Mouse (Mus musculus) E14TG2a.4 (cell line): ENCODE measurements around the gene Map3k13.

Experiments
- H3K27me3 ChIP-seq: 2 replicates; pipeline ENCODE4 v1.6.1; 2014; ENCODE audit warnings: low read length, control low read depth; ENCODE audit not compliant: insufficient read depth
- H3K36me3 ChIP-seq: 2 replicates; pipeline ENCODE4 v1.6.1; 2014; ENCODE audit warnings: low read length, control low read depth; ENCODE audit not compliant: insufficient read depth
- H3K4me1 ChIP-seq: replicated peaks from 2 replicates; pipeline ENCODE4 v1.6.1; 2014; ENCODE audit warnings: low read depth, low read length, control low read depth
- H3K4me3 ChIP-seq: replicated peaks from 2 replicates; pipeline ENCODE4 v1.5.1; 2014; ENCODE audit warnings: mild to moderate bottlenecking, low read length
- H3K9me3 ChIP-seq: 2 replicates; pipeline ENCODE4 v1.6.1; 2014; ENCODE audit warnings: low read length, control low read depth
- CTCF ChIP-seq: conservative IDR thresholded peaks from 2 replicates; pipeline ENCODE4 v1.5.1; 2014; ENCODE audit warnings: low read length
- NANOG ChIP-seq: IDR thresholded peaks from 2 replicates; pipeline ENCODE4 v1.6.1; 2014; ENCODE audit warnings: borderline replicate concordance, low read length, mixed read lengths
- POU5F1 ChIP-seq: IDR thresholded peaks from 2 replicates; pipeline ENCODE4 v1.6.1; 2014; ENCODE audit warnings: low read length, borderline replicate concordance

The Map3k13 gene

GRCm38 (mm10) chr16:21818629-21819028 is 24.5 kb downstream of the Map3k13 start:
- TF ChIP-seq CTCF (no peak), NANOG (no peak), POU5F1 (no peak)
- Histone ChIP-seq H3K27me3 (no peaks in the 10 kb centered on the region), H3K4me1 (peaks cover 10% of the 10 kb centered on the region), H3K36me3 (no peaks in the 10 kb centered on the region), H3K4me3 (no peak overlapping the region), H3K9me3 (no peaks in the 10 kb centered on the region)

- Histone ChIP-seq H3K4me3 (no peak overlapping the region), H3K9me3 (no peaks in the 10 kb centered on the region), H3K4me1 (peaks cover 7% of the 10 kb centered on the region), H3K36me3 (no peaks in the 10 kb centered on the region), H3K27me3 (no peaks in the 10 kb centered on the region)
- TF ChIP-seq POU5F1 (no peak), CTCF (no peak), NANOG (no peak)
These were observed 31.5 kb downstream of the Map3k13 start for GRCm38 (mm10) chr16:21825612-21826031.

GRCm38 (mm10) chr16:21827153-21827552 is 33.0 kb downstream of the Map3k13 start:
- TF ChIP-seq POU5F1 (no peak), CTCF (no peak), NANOG (no peak)
- H3K4me3 ChIP-seq, result no peak overlapping the region
- no peaks in the 10 kb centered on the region for H3K36me3 ChIP-seq

GRCm38 (mm10) chr16:21827581-21827980 is 33.4 kb downstream of the Map3k13 start:
- no peaks in the 10 kb centered on the region for H3K36me3 ChIP-seq
- no peaks in the 10 kb centered on the region for H3K27me3 ChIP-seq
- H3K4me3 ChIP-seq, result no peak overlapping the region
- no peaks in the 10 kb centered on the region for H3K9me3 ChIP-seq
- H3K4me1 ChIP-seq, result peaks cover 11% of the 10 kb centered on the region
- TF ChIP-seq POU5F1, result no peak

More at GRCm38 (mm10) chr16:21827153-21827552, 33.0 kb downstream of the Map3k13 start:
- H3K27me3 ChIP-seq, result no peaks in the 10 kb centered on the region
- no peaks in the 10 kb centered on the region for H3K9me3 ChIP-seq
- peaks cover 11% of the 10 kb centered on the region for H3K4me1 ChIP-seq

GRCm38 (mm10) chr16:21829711-21830110 is 35.6 kb downstream of the Map3k13 start:
- Histone ChIP-seq H3K4me3 (no peak overlapping the region), H3K36me3 (no peaks in the 10 kb centered on the region), H3K9me3 (no peaks in the 10 kb centered on the region), H3K4me1 (peaks cover 11% of the 10 kb centered on the region), H3K27me3 (no peaks in the 10 kb centered on the region)
- TF ChIP-seq POU5F1 (no peak), NANOG (no peak), CTCF (no peak)

DNA sequence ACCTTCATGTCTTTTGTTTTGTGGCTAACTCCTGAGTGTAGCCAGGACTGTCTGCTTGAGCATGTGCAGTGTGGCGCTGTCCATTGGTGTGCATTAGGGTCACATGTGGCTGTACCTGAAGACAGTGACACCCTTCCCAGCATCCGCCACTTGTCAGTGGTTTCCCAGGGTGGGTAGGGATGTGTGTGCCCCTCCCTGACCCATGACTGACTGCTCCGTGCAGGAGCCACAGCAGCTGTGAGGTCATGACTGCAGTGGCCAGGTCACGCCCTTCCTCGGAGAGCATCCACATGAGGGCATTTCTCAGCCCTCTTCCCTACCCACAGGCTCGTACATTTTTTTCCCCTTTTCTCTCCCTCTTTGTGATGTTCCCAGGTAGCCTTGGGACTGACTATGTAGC is 36.6 kb downstream of the Map3k13 start:
- no peaks in the 10 kb centered on the region for H3K27me3 ChIP-seq
- no peaks in the 10 kb centered on the region for H3K9me3 ChIP-seq
- H3K4me1 ChIP-seq, result peaks cover 15% of the 10 kb centered on the region
- H3K36me3 ChIP-seq, result no peaks in the 10 kb centered on the region
- TF ChIP-seq POU5F1 (no peak), CTCF (no peak), NANOG (no peak)
- H3K4me3 ChIP-seq, result no peak overlapping the region

- no peaks in the 10 kb centered on the region for H3K36me3 ChIP-seq
- no peak overlapping the region for H3K4me3 ChIP-seq
- no peaks in the 10 kb centered on the region for H3K9me3 ChIP-seq
- H3K4me1 ChIP-seq, result peaks cover 14% of the 10 kb centered on the region
- no peaks in the 10 kb centered on the region for H3K27me3 ChIP-seq
- TF ChIP-seq POU5F1, result no peak
- TF ChIP-seq NANOG, result no peak
- TF ChIP-seq CTCF, result no peak
These were observed 37.6 kb downstream of the Map3k13 start for GRCm38 (mm10) chr16:21831764-21832163.

DNA sequence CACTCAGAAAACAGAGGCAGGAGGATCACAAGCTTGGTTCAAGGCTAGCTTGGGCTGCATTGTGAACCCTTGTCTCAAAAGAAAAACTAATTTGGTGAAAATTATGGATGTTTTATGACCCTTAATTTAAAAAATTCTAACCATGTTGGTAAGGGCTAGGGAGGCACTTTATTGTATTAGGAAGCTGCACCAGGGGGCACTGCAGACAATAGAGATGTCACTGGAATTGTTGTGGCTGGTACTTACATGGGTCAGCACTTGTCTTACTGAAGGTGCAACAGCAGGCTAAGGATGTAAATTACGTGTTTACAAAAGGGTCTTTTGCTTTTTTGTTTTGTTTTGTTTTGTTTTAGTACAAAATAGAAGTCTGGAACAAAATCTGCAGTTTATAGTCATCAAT is 39.3 kb downstream of the Map3k13 start:
- no peak for TF ChIP-seq NANOG
- no peak for TF ChIP-seq POU5F1
- no peak for TF ChIP-seq CTCF
- Histone ChIP-seq H3K4me3 (no peak overlapping the region), H3K9me3 (no peaks in the 10 kb centered on the region), H3K4me1 (peaks cover 14% of the 10 kb centered on the region), H3K36me3 (no peaks in the 10 kb centered on the region), H3K27me3 (no peaks in the 10 kb centered on the region)

GRCm38 (mm10) chr16:21833970-21834369 is 39.8 kb downstream of the Map3k13 start:
- Histone ChIP-seq H3K27me3 (no peaks in the 10 kb centered on the region), H3K36me3 (no peaks in the 10 kb centered on the region), H3K4me1 (peaks cover 14% of the 10 kb centered on the region), H3K4me3 (no peak overlapping the region), H3K9me3 (no peaks in the 10 kb centered on the region)
- TF ChIP-seq POU5F1, result no peak
